Mouse (Mus musculus) activated CD4-positive, CD25-positive, alpha-beta regulatory T cell, adult 9 weeks (primary cell): ENCODE data around the gene Dhx37. TPM values are rescaled to one million over a fixed set of nuclear protein-coding genes. Genes with fewer than 3 reads are reported as not detected.

Experiments used
- polyA plus RNA-seq: library from polyadenylated mRNA; unstranded; fragments of 100-300 nt; shearing (Covaris generic); gene quantifications from one replicate; pipeline ENCODE4 v1.2.1, GENCODE M21; 2017

Dhx37 gene
- polyA plus RNA-seq = 21.3 TPM

GRCm38 (mm10) chr5:125433793-125434337 is at the start of gene Dhx37:
Gene Dhx37 (minus strand): TSS chr5:125434121.

DNA sequence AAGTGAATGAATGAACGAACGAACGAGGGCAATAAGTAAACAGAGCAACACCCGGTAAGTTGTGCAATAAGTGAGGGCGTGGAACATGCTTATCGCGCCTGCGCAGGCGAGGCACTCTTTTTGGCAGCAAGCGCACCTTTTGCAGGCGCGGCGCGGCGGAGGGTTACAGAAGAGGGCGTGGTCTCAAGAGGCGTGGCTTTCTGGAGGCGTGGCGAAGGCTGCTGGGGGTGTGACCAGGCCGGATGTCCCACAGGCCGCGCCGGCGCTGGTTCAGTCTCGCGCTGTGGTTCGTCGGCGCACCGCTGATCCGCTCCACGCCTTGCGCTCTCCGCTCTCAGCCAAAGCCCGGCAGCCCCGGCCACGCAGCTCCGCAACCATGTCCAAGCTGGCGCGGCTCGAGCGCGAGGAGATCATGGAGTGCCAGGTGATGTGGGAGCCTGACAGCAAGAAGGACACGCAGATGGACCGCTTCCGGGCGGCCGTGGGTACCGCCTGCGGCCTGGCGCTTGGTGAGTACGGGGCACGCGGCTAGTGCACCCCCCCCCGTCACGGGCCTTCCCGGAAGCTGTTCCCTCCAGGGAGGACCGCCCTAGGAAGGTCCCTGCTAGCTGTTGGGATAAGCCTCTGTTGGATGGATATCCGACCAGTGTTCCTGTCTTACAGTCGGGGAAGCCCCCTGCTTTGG is 41.8 kb upstream of the Dhx37 start, which contains the start of gene Aacs:
Aacs (plus strand) TSS at position 214 of the 685 bp plus-strand sequence.

GRCm38 (mm10) chr5:125441234-125442114 is 7.6 kb upstream of the Dhx37 start, which contains the start of gene Bri3bp:
Gene Bri3bp (plus strand): TSS chr5:125441568.

GRCm38 (mm10) chr5:125389579-125390441 is 44.1 kb downstream of the Dhx37 start, which contains the start of gene Ubc:
Gene Ubc (minus strand): TSS chr5:125390202.

DNA sequence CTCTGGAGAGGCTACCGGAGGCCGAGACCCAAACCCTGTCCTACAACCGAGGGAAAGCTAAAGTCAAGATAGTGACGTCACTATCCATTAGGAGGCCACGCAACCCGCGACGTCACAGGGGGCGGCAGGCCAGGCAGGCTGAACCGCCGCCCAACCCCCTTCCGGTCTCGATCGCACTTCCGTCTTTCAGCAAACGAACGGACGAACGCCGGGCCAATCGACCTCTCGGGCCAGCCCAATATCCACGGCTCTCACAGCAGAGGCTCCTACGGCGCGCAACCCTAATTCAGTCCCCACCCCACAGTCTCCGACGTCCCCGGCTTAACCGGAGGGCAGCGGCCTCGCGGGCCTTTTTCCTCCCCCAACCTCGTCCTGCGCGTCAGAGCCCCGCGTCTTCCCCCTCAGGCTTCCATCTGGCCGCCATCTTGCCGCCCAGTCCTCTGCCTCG is 44.8 kb downstream of the Dhx37 start, which contains the start of gene Gm10382:
Gm10382 (plus strand) TSS at position 192 of the 448 bp plus-strand sequence.

Other genes with a start within 250 kb of the Dhx37 start
- gene Scarb1, start 93.0 kb downstream of the Dhx37 start, polyA plus RNA-seq = 18.9 TPM
- gene Gm10382, start 44.8 kb downstream of the Dhx37 start, polyA plus RNA-seq = 4.5 TPM
- gene Ubc, start 43.9 kb downstream of the Dhx37 start, polyA plus RNA-seq = 1,298 TPM
- gene Bri3bp, start 7.4 kb upstream of the Dhx37 start, polyA plus RNA-seq = 6.9 TPM
- gene Aacs, start 41.7 kb upstream of the Dhx37 start, polyA plus RNA-seq = 53.4 TPM
- 0.32 TPM for gene Tmem132b, start 97.7 kb upstream of the Dhx37 start, polyA plus RNA-seq